Mouse (Mus musculus): ENCODE data around the gene Gpcpd1.

Gene Gpcpd1

DNA sequence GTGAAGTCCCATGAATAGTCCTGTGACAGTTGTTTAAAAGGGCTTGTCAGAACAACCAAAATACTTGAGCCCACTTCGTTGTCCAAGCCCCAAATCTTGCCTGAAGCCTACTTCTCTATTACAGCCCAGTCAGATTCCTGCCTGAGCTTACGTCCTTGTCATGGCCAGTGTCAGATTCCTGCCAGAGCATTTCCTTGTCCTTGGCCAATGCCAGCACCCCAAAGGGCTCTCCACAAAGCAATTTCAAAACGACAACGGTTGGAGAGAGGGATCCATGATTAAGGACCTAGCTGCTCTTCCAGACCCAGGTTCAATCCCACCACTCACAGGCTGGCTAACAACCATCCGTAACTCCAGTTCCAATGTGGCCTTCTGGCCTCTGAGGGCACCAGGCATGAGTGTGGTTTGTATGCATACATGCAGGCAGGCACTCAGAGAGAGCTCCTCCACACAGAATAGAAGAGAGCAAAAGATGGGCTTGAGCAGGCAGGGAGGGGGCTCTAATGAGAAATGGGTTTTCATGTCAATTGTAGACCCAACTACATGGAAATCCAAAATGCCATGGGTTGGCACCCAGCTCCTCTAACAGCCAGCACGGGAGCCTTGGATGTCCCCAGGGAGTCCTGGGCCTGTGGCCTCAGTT, 70.2 kb downstream of the Gpcpd1 start:
- no peak for DNase-seq (ENCODE audit: low read depth, low spot score)

DNA sequence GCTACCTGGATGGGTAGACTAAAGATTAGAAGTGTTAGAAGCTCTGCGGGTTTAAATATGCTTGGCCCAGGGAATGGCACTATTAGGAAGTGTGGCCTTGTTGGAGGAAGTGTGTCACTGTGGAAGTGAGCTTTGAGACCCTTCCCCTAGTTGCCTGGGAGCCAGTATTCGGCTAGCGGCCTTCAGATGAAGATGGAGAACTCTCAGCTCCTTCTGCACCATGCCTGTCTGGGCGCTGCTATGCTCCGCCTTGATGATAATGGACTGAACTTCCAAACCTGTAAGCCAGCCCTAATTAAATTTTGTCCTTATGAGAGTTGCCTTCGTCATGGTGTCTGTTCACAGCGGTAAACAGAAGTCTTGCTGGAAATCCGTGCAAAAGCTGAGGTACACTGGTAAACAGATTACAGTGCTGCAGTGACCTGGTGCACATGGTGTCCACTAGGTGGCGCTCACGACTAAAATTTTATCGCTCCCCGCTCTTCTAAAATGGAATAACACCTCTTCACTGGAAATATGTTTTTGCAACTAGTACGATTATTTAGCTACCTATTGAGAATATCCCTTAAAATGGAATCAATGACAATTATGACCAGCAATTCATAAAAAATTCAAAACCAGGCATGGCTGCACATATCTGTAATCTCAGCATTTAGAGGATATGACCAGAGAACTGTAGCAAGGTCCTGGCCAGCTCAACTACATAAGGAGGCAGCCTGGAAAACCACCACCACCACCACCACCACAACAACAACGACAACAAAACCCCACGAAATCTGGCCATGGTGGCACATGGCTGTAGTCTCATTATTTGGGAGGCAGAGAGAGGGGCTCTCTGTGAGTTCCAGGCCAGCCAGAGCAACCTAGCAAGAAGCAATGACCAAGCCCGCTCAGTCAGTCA, 71.1 kb downstream of the Gpcpd1 start:
- DNase-seq (ENCODE audit: low read depth, low spot score): peak; percentile 71

DNA sequence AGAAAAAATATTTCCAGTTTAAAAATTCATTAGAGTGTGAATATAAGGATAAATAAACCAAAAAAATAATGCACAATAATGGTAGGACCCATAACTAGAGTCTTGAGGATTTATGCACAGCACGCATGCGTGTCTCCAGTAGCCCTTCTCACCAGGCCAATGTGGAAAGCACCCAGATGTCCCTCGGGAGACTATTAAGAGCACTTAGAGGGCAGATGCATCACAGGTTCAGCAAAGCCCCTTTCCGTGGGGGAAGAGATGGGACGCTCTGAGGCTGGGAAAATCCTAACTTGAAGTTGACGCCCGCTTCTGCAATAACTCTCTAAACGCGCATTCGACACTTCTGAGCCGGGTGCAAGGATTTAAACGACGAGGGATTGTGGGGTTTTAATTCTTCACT, 71.9 kb downstream of the Gpcpd1 start:
- DNase-seq (ENCODE audit: low read depth, low spot score): no peak

- DNase-seq (ENCODE audit: low read depth, low spot score): no peak
Observed at GRCm38 (mm10) chr2:132515076-132515475, 72.5 kb downstream of the Gpcpd1 start.

DNA sequence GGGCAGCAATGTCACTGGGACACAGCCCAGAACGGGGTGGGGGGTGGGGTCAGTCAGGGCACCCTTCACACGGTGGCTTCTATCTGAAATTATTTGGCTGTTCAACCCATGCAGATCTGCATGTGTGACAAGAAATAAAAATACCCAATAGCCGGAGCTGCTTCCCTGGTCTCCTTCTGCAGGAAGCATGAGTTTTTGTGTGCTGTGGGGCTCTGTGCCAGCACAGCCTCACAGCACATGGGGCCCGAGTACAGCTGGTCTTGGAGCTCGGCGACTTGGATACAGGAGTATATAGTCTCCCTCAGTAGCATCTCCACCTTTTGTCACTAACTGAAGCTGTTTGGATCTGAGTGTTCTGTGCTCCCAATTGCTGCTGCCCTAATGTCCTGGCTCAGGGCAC, 73.2 kb downstream of the Gpcpd1 start:
- DNase-seq (ENCODE audit: low read depth, low spot score): no peak

- DNase-seq (ENCODE audit: low read depth, low spot score): no peak
Observed at GRCm38 (mm10) chr2:132513371-132514181, 74.0 kb downstream of the Gpcpd1 start.

DNA sequence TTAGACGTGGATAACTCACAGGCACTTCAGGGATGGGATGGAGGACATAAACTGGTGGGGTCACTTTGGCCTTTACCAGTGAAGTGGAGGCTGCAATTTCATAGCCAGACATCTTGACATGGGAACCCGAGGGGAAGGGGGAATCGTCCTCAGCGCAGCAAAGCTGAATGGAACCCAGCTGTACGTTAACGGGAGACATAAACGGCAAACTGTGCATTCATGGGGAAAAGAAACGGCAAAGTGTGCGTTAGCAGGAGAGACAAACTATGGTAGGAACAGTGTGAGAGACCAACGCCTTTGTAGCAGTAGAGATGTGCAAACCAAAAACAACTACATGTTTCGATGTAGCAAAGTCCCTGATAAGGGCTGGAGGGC, 74.6 kb downstream of the Gpcpd1 start:
- no peak for DNase-seq (ENCODE audit: low read depth, low spot score)

GRCm38 (mm10) chr2:132512051-132512976, 75.2 kb downstream of the Gpcpd1 start:
- no peak for DNase-seq (ENCODE audit: low read depth, low spot score)

DNA sequence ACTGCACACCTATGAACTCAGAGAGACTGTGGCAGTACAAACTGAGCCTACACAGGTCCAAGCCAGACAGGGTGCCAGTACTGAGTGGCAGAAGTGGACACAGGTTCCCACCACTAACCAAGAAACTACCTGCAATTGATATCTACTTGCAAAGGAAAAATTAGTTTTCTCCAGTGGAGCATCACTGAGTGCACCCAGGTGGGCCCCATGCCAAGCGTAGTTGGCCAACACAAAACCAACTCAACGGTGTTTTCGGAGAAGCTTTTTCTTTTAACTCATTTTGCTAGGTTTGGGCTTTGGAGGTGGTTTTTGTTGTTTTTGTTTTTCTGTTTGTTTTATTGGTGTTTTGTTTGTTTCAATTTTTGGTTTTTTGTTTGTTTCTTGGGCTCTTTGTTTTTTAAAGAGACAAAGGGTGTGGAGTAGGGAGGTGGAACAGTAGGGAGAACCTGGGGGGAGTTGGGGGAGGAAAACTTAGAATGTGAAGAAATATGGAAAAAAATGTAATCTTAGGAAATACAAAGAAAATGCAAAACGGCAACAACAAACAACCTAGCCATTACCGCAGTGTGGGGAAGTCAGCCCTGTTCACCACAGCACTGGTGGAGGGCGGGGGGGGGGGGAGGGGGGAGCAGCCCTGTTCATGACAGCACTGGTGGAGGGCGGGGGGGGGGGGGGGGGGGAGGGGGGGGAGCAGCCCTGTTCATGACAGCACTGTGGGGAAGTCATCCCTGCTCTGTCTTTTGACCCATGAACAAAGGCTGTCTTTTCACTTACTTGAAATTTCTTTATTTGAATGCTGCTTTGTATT, 76.3 kb downstream of the Gpcpd1 start:
- no peak for DNase-seq (ENCODE audit: low read depth, low spot score)

DNA sequence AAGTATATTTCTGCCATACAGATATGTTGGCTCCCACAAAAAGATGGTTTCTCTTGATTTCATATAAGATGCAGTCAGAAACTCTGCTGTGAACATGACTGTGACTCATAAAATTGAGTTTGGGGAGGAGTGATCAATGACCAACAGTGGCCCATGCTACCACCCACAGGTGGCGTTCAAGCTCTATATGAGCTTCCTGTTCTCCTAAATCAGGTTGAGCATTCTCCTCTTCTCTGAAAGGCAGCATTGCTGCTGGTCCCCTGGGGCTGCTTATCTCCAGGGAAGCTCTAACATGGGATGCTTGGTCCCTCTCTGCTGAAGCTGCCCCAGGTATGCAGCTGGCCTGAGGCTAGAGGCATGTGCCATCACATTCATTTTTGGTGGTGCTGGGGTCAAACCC, 77.8 kb downstream of the Gpcpd1 start:
- DNase-seq (ENCODE audit: low read depth, low spot score): no peak

DNA sequence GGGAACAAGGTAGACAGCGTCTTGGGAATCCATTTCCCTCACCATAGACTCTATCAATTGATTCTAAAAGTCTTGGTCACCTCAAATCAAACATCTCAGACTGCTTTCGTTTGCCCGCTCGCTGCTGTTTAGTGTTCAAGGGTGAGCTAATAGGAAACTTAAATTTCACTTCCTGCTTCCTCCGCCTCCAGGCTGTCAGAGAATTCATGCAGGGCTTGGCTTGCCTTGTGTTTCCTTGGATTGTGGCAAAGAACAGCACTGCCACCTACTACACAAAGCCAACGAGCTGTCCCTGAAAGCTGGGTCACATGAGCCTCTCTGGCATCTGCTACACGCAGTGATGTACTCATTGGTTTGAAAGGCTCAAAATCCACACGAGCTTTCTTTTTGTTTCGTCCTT, 78.3 kb downstream of the Gpcpd1 start:
- DNase-seq (ENCODE audit: low read depth, low spot score): no peak

GRCm38 (mm10) chr2:132507521-132507920, 80.0 kb downstream of the Gpcpd1 start:
- DNase-seq (ENCODE audit: low read depth, low spot score): peak; percentile 28

- peak; percentile 51 for DNase-seq (ENCODE audit: low read depth, low spot score)
Observed at GRCm38 (mm10) chr2:132507091-132507490, 80.4 kb downstream of the Gpcpd1 start.

- DNase-seq (ENCODE audit: low read depth, low spot score): no peak
Observed at GRCm38 (mm10) chr2:132505828-132506227, 81.7 kb downstream of the Gpcpd1 start.

GRCm38 (mm10) chr2:132498344-132498743, 89.2 kb downstream of the Gpcpd1 start:
- DNase-seq (ENCODE audit: low read depth, low spot score): no peak

DNA sequence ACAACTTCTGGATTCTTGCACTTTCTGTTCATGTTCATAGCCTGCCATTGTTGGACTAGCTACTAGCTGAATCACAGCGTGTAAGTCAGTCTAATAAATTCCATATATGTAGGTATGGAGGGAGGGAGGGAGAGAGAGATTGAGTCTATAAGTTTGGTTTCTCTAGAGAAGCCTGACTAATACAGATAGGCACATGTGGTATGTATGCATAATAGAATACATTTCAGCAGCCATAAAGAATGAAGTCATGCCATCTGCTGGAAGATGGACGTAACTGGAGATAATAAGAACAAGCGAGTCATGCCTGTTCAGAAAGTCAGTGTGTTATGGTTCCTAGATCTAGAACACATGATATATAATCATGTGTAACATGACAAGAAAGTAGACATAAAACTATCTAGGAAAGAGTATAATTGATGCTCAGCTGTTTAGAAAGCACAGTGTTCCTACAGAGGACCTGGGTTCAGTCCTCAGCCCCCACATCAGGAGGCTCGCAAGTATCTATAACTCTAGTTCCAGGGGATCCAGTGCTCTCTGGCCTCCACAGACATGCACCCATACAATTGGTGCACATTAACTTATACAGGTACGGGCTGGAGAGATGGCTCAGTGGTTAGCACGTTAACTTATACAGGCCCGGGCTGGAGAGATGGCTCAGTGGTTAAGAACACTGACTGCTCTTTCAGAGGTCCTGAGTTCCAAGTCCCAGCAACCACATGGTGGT, 90.0 kb downstream of the Gpcpd1 start:
- DNase-seq (ENCODE audit: low read depth, low spot score): no peak

- no peak for DNase-seq (ENCODE audit: low read depth, low spot score)
Observed at GRCm38 (mm10) chr2:132493184-132493583, 94.3 kb downstream of the Gpcpd1 start.

DNA sequence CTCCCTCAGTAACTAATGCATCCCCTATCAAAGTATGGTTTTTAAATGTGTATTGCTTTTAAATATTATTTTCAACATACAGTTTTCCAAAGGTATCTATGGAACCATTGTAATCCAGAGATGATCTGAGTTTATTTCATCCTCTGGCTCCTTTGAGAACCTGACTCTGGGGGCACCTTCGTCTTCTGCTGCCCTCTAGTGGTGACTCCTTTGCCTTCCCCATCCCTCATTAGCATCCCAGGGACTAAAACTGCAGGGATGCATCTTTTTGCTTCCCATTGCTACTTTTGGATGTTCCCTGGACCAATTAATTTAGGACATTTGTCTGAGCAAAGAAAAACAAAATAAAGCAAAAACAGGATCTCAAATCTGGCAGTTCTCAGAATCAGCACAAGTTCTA, 102.1 kb downstream of the Gpcpd1 start:
- peak; percentile 55 for DNase-seq (ENCODE audit: low read depth, low spot score)

GRCm38 (mm10) chr2:132481547-132481946, 106.0 kb downstream of the Gpcpd1 start:
- no peak for DNase-seq (ENCODE audit: low read depth, low spot score)

All from ES-CJ7 (cell line).